Mouse (Mus musculus) forebrain, embryonic 15.5 days (tissue): ENCODE measurements around the gene Dock7. TPM values are rescaled to one million over a fixed set of nuclear protein-coding genes. Genes with fewer than 3 reads are reported as not detected.

Experiments
- ATAC-seq: fragments of 200-750 bp; cut with Nextera tagmentation; replicated peaks from 2 replicates; pipeline ENCODE4 v1.8.0; 2017; ENCODE audit warnings: mild to moderate bottlenecking, moderate TSS enrichment, moderate library complexity
- H3K27ac ChIP-seq: fragments of 300-500 bp; sonication (generic); replicated peaks from 2 replicates; pipeline ENCODE4 v1.5.1; 2015; ENCODE audit warnings: mild to moderate bottlenecking, inconsistent platforms
- H3K27me3 ChIP-seq: fragments of 300-500 bp; sonication (generic); 2 replicates; pipeline ENCODE4 v1.6.1; 2015; ENCODE audit warnings: inconsistent platforms
- H3K36me3 ChIP-seq: fragments of 300-500 bp; sonication (generic); 2 replicates; pipeline ENCODE4 v1.6.1; 2015; ENCODE audit warnings: mild to moderate bottlenecking, inconsistent platforms
- H3K4me1 ChIP-seq: fragments of 300-500 bp; sonication (generic); 2 replicates; pipeline ENCODE4 v1.6.1; 2015; ENCODE audit warnings: inconsistent platforms
- H3K4me2 ChIP-seq: fragments of 300-500 bp; sonication (generic); replicated peaks from 2 replicates; pipeline ENCODE4 v1.6.1; 2015; ENCODE audit warnings: mild to moderate bottlenecking, inconsistent platforms
- H3K4me3 ChIP-seq: fragments of 300-500 bp; sonication (generic); 2 replicates; pipeline ENCODE4 v1.5.1; 2015; ENCODE audit warnings: mild to moderate bottlenecking, inconsistent platforms
- H3K9ac ChIP-seq: fragments of 300-500 bp; sonication (generic); replicated peaks from 2 replicates; pipeline ENCODE4 v1.6.1; 2015; ENCODE audit warnings: mild to moderate bottlenecking, inconsistent platforms
- H3K9me3 ChIP-seq: fragments of 300-500 bp; sonication (generic); 2 replicates; pipeline ENCODE4 v1.6.1; 2016; ENCODE audit warnings: inconsistent platforms
- WGBS: fragments of 180-500 bp; shearing (Covaris S2); methylation state at CpG from one replicate; pipeline ENCODE4 v1.1.7; 2015; ENCODE audit warnings: mixed read lengths; 5-methylcytosine and 5-hydroxymethylcytosine counted together
- polyA plus RNA-seq: library from polyadenylated mRNA; unstranded; fragments of >200 nt; fragmentation: Nextera tagmentation; extraction: Ambion mirVana; gene quantifications from 2 replicates; pipeline ENCODE4 v1.2.1, GENCODE M21; 2015

Gene Dock7
- 81.6 and 83.0 TPM in 2 replicates for polyA plus RNA-seq

DNA sequence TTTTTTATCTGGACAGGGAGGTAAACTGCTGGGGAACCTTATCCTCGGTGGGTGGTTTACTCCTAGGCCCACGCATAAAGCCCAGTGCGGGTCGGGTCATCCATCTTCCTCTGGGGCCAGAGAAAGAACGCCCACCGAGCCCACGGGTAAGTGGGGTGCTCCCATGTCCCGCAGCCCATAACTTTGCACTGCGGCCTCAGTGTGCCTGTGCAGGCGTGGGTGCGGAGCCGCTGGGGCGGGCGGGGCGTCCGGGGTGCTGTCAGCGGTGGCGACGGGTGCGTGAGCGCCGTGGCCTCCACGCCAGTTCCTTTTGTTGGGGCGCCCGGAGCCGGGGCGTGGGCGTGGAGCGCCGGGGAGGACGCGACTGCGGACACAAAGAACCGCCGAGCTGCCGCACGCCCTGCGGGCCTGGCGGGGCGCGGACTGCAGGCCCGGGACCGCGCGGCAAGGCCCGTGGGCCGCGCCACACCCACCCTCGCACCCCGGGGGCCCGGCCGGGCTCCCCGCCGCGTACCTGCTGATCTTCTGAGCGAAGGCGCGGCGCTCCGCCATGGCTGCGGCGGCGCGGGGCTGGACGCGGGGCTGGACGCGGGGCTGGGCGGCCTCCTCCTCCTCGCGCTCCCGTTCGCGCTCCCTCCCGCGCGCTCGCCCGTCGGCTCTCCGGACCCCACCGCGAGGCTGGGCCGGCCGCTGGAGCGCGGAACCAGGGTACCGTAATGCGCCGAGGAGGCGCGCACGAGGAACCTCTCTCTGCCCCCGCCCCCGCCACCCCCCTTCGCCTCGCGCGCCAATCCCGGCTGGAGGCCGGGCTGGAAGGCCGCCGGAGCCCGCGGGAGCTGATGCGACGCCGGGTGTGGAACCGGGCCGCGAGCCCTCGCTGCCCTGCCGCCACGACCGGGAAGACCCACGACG is at the start of gene Dock7:
Dock7 (minus strand) TSS at position 705 of the 912 bp plus-strand sequence.
- 0% methylated on average over 75 of the region's 117 CpGs for WGBS
- peak; percentile 96 for ATAC-seq
- peaks cover 60% of the 10 kb centered on the region for H3K4me1 ChIP-seq

DNA sequence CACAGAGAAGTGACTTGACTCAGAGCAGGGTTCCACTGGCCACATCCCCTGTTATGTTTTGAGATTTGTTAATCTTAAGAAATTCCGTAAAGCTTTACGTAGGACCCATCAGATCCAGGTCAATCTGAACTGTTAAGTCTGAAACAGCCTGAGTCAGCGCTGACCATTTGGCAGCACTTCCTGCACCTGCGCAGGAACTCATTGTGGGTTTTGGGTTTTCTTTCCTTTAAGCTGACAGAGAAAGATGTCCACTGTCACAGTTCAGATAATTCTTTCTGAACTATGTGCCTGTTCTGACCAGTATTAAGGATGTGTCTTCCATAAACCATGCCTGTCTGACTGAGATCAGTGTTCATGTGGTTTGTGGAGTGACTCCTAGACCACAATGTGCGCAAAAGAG is 48.2 kb upstream of the Dock7 start:
- H3K4me2 ChIP-seq: no peak overlapping the region
- no peak overlapping the region for H3K27ac ChIP-seq
- no peak for ATAC-seq
- no peaks in the 10 kb centered on the region for H3K27me3 ChIP-seq
- H3K9ac ChIP-seq: no peak overlapping the region
- 95% methylated on average over 5 of the region's 5 CpGs for WGBS
- no peaks in the 10 kb centered on the region for H3K36me3 ChIP-seq
- no peak overlapping the region for H3K4me3 ChIP-seq
- no peaks in the 10 kb centered on the region for H3K9me3 ChIP-seq
- H3K4me1 ChIP-seq: no peaks in the 10 kb centered on the region

More for the DNA sequence above, at the start of gene Dock7:
- Histone ChIP-seq H3K27me3 (no peaks in the 10 kb centered on the region), H3K27ac (peak within 1 kb of the TSS; percentile 87), H3K36me3 (no peaks in the 10 kb centered on the region), H3K4me2 (peak within 1 kb of the TSS; percentile 52), H3K9ac (peak within 1 kb of the TSS; percentile 88), H3K9me3 (no peaks in the 10 kb centered on the region), H3K4me3 (peak within 1 kb of the TSS; percentile 72)

DNA sequence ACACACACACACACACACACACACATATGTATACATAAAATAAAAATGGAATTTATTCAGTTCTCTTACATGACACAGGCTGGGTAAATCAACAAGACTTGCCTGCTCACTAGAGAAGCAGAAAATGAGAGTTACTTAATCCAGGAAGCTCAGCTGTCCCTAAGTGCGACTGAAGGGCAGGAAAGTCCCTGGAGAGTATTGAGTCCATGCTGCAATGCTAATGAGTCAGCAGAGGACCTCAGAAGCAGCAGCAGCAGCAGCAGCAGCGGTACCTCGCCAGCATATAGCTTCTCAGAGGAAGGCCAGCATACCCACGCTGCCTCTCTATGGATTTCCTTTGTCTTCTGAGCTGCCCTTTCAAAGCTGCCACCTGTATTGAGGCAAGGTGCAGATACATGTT is 42.8 kb upstream of the Dock7 start:
- no peak overlapping the region for H3K4me2 ChIP-seq
- no peaks in the 10 kb centered on the region for H3K27me3 ChIP-seq
- no peaks in the 10 kb centered on the region for H3K9me3 ChIP-seq
- H3K4me3 ChIP-seq: no peak overlapping the region
- no peak overlapping the region for H3K27ac ChIP-seq
- no peaks in the 10 kb centered on the region for H3K36me3 ChIP-seq
- H3K9ac ChIP-seq: no peak overlapping the region
- 10% methylated on average over 4 of the region's 4 CpGs for WGBS
- H3K4me1 ChIP-seq: peaks cover 7% of the 10 kb centered on the region; the same call in 1 of the 2 replicates
- ATAC-seq: no peak

DNA sequence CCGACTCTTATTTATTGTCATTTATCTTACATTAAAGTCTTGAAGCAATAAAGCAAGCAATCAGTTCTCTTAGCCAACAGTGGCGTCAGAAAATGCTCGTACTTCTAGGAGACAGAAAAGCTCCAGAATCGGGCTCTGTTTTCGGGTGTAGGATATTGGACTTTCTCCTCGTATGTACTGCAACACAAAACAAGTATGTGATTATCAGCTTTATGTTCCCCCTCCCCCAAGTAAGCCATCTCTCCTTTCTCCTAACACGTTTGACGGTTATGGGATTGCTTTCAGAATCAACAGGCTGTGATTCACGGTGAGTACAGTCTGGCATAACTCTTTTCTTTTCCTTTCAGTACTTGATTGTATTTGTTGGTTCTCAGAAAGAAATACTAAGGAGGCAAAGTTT is 42.3 kb upstream of the Dock7 start:
- no peaks in the 10 kb centered on the region for H3K9me3 ChIP-seq
- no peak for ATAC-seq
- no peak overlapping the region for H3K27ac ChIP-seq
- no peak overlapping the region for H3K9ac ChIP-seq
- H3K4me2 ChIP-seq: no peak overlapping the region
- H3K4me1 ChIP-seq: peaks cover 7% of the 10 kb centered on the region; the same call in 1 of the 2 replicates
- H3K4me3 ChIP-seq: no peak overlapping the region
- H3K27me3 ChIP-seq: no peaks in the 10 kb centered on the region
- H3K36me3 ChIP-seq: no peaks in the 10 kb centered on the region
- WGBS: 34% methylated on average over 9 of the region's 9 CpGs

DNA sequence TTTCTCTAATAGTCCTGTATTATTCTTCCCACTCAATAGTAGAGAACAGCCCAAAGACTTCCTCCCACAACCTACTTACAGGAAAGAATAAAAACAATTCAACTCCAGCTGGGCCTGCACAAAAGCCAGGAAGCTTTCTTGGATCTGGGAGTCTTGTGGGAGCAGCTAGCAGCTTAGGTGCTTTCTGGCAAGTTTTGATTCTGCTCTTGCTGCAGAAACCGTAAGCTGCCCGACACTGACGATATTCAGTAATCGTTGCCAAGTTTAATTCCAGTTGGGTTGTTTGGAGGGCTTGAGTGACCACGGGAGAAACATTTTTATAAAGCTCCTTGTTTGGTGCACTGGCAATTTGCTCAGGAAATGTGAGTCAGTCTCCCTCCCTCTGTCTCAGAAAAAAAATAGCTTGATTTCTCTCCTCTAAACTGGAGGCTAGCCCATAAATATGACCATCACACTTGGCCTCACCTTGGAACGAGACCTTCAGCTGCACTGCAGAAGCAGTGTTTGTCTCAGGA is 40.8 kb upstream of the Dock7 start:
- ATAC-seq: no peak
- Histone ChIP-seq H3K9me3 (no peaks in the 10 kb centered on the region), H3K27me3 (no peaks in the 10 kb centered on the region), H3K4me1 (peaks cover 7% of the 10 kb centered on the region; the same call in 1 of the 2 replicates), H3K27ac (no peak overlapping the region), H3K36me3 (no peaks in the 10 kb centered on the region), H3K4me2 (no peak overlapping the region), H3K4me3 (no peak overlapping the region), H3K9ac (no peak overlapping the region)
- 4% methylated on average over 6 of the region's 6 CpGs for WGBS

DNA sequence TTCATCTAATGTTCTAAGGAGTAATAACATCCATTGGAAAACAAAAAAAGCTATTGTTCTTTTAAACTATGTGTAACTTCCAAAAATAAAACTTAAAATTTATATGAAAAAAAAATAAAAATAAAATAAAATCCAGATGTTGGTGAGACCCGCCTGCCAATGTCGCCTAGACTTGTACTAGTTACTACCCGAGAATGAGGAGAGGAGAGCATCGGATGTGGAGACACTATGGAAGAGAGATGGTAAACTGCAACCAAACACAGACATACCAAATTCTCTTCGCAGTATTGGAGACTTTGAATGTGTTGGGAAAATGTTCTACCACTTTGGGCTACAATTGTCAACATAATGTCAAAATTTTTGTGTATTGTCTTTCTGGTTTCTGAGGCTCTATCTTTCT is 40.2 kb upstream of the Dock7 start:
- ATAC-seq: no peak
- H3K27me3 ChIP-seq: no peaks in the 10 kb centered on the region
- 13% methylated on average over 5 of the region's 5 CpGs for WGBS
- peaks cover 7% of the 10 kb centered on the region; the same call in 1 of the 2 replicates for H3K4me1 ChIP-seq
- H3K9ac ChIP-seq: no peak overlapping the region
- H3K36me3 ChIP-seq: no peaks in the 10 kb centered on the region
- H3K9me3 ChIP-seq: no peaks in the 10 kb centered on the region
- H3K4me2 ChIP-seq: no peak overlapping the region
- no peak overlapping the region for H3K27ac ChIP-seq
- H3K4me3 ChIP-seq: no peak overlapping the region

DNA sequence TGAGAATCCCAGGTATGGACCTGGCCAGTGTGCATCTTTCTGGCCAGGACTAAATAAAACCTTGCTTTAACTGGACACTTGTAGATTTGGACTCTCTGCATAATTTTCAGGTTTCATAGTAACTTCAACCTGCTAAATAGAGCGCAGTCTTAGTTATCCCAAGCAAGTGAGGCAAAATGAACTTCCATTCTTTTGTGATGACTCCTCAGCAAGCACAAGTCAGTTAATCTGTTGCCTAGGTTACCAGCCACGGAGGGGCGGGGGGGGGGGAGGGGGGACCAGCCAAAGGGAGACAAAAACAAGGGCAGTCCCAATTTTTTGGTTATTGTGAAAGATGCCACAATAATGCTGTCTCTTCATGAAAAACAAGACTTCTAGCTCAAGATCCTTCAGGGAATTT is 39.7 kb upstream of the Dock7 start:
- Histone ChIP-seq H3K9me3 (no peaks in the 10 kb centered on the region), H3K36me3 (no peaks in the 10 kb centered on the region), H3K9ac (no peak overlapping the region), H3K4me2 (no peak overlapping the region), H3K27me3 (no peaks in the 10 kb centered on the region), H3K4me3 (no peak overlapping the region), H3K4me1 (peaks cover 7% of the 10 kb centered on the region; the same call in 1 of the 2 replicates), H3K27ac (no peak overlapping the region)
- ATAC-seq: no peak
- 3% methylated on average over 3 of the region's 3 CpGs for WGBS

DNA sequence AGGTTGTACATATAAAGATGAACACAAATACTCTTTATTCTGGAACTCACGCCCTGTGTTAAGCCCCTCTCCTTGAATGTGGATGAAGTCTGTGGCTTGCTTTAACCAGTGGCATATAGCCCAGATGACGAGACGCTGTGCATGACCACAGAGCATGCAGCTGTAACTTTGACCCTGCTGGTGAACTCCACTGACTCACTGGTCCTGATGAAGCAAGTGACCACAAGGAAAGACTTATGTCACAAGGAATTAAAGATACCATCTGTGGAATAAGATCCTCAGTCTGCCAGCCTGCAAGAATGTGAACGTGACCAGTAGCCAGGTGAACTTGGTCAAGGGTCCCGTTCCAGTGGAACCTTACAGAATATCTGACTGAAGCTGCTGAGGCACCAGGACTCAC is 37.8 kb upstream of the Dock7 start:
- Histone ChIP-seq H3K4me2 (no peak overlapping the region), H3K4me3 (no peak overlapping the region), H3K9ac (no peak overlapping the region), H3K9me3 (no peaks in the 10 kb centered on the region), H3K4me1 (peaks cover 7% of the 10 kb centered on the region; the same call in 1 of the 2 replicates), H3K36me3 (no peaks in the 10 kb centered on the region), H3K27me3 (no peaks in the 10 kb centered on the region), H3K27ac (no peak overlapping the region)
- no peak for ATAC-seq
- 94% methylated on average over 5 of the region's 5 CpGs for WGBS

DNA sequence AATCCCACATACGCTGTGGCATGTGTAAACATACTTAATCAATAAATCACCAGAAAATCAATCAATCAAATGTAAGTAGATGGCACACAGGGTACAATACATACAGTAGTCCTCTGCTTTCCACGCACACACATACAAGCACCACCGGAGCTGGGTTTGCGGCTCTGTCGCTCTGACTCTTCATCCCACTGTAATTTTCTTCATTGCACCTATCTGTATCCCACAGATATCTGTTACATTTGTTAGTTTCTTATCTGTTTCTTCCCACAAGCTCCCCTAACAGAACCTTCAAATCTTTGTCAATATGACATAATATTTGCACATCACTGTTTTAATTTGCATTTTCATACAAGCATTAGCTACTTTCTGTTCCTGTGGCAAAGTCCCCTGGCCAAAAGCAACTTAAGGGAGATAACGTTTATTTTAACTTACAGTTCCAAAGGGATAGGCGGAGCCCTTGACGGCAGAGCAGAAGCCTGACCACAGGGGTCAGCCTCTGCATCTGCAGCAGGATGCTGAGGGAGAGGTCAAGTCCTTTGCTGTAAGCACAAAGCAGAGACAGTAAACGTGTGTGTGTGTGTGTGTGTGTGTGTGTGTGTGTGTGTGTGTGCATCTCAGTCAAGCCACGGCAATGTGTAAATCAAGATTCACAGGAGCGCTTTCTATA is 36.1 kb upstream of the Dock7 start:
- H3K4me1 ChIP-seq: peaks cover 7% of the 10 kb centered on the region; the same call in 1 of the 2 replicates
- H3K4me3 ChIP-seq: no peak overlapping the region
- H3K27me3 ChIP-seq: no peaks in the 10 kb centered on the region
- no peak overlapping the region for H3K27ac ChIP-seq
- 66% methylated on average over 11 of the region's 11 CpGs for WGBS
- no peaks in the 10 kb centered on the region for H3K9me3 ChIP-seq
- H3K9ac ChIP-seq: no peak overlapping the region
- H3K36me3 ChIP-seq: no peaks in the 10 kb centered on the region
- no peak overlapping the region for H3K4me2 ChIP-seq
- ATAC-seq: no peak

DNA sequence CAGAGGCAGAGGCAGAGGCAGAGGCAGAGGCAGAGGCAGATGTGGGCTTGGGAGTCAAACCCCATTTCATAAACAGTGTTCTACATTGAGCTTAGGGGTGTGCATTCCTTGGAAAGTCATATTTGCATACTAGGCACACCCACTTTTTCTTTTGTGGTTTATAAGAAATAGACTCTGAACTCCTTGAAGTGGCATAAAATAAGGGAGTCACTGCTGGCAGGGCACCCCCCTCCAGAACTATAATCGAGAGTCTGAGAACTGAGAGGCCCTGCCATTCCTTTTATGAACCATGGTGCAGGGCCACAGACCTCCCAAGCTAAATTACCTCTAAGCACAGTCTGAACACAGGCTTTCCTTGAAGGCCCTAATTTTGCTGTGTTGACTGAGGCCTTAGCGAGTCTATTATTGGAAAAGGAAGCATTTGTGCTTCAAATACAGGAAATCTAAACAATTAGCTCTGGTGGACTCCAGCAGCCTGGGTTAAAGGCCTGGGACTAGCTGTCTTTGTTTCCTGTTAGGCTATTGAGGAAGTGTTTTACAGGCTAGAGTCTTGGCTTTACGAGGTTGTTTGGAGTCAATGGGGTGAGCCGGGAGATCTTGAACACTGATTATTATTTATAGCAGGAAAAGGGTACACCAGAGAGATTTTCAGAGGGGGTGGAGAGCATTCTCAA is 31.3 kb upstream of the Dock7 start:
- no peak overlapping the region for H3K9ac ChIP-seq
- H3K4me2 ChIP-seq: no peak overlapping the region
- H3K4me1 ChIP-seq: no peaks in the 10 kb centered on the region
- H3K27ac ChIP-seq: no peak overlapping the region
- no peak overlapping the region for H3K4me3 ChIP-seq
- no peaks in the 10 kb centered on the region for H3K27me3 ChIP-seq
- WGBS: 17% methylated on average over 4 of the region's 4 CpGs
- ATAC-seq: no peak
- H3K9me3 ChIP-seq: no peaks in the 10 kb centered on the region
- H3K36me3 ChIP-seq: no peaks in the 10 kb centered on the region

DNA sequence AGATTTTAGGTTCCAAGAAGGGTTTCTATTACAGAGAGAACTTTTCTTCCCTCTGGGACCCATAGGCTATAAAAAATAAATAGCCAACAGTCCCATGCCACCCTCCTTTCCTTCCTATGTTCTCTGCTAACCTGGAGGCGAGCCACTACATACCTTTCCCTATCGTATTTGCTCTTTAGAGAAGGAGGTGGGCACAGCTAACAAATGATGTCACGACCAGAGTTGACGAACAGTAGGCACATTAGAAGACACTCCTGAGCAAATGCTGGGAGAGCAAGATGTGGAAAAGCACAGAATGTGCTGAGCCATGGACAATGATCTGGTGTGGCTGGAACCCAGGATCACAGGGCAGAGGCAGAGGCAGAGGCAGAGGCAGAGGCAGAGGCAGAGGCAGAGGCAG is 30.7 kb upstream of the Dock7 start:
- H3K4me1 ChIP-seq: no peaks in the 10 kb centered on the region
- WGBS: 88% methylated on average over 4 of the region's 4 CpGs
- no peak overlapping the region for H3K4me3 ChIP-seq
- H3K4me2 ChIP-seq: no peak overlapping the region
- H3K27me3 ChIP-seq: no peaks in the 10 kb centered on the region
- H3K9me3 ChIP-seq: no peaks in the 10 kb centered on the region
- no peak overlapping the region for H3K9ac ChIP-seq
- no peaks in the 10 kb centered on the region for H3K36me3 ChIP-seq
- no peak overlapping the region for H3K27ac ChIP-seq
- ATAC-seq: no peak

DNA sequence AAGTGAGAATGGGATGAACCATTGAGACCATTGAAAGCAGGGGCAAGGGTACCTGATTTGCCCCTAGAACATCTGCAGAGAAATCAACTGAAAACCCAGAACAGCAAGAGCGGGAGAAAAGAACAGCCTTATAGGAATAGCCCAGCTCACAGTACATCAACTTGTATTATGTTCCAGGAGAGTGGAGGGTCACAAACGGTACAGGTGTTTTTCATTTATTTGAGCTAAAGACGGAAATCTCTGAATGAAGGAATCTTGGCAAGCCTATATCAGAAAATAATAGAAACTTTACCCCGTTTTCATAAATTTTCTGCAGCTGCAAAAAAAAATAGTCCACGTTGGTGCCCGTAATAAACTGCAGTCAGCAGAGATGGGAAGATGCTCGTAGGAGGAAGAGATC is 22.6 kb upstream of the Dock7 start:
- ATAC-seq: no peak
- no peaks in the 10 kb centered on the region for H3K9me3 ChIP-seq
- no peaks in the 10 kb centered on the region for H3K27me3 ChIP-seq
- no peak overlapping the region for H3K27ac ChIP-seq
- no peaks in the 10 kb centered on the region for H3K36me3 ChIP-seq
- WGBS: 91% methylated on average over 7 of the region's 7 CpGs
- no peak overlapping the region for H3K4me2 ChIP-seq
- H3K4me1 ChIP-seq: no peaks in the 10 kb centered on the region
- no peak overlapping the region for H3K4me3 ChIP-seq
- no peak overlapping the region for H3K9ac ChIP-seq
